Mouse (Mus musculus): ENCODE measurements around the gene Dnajc11. TPM values are rescaled to one million over a fixed set of nuclear protein-coding genes. Genes with fewer than 3 reads are reported as not detected.

Dnajc11 gene
- polyA plus RNA-seq, 1 experiment: 45.5 TPM

- Histone ChIP-seq H3K79me2 (ENCODE audit: control insufficient read depth, insufficient read depth) (peaks cover 46% of the 10 kb centered on the region), H3ac (ENCODE audit: control insufficient read depth, insufficient read length) (no peak overlapping the region), H3K4me2 (ENCODE audit: low read depth) (peak overlapping the region; percentile 98), H3K4me3 (peak overlapping the region; percentile 55), H3K27me3 (ENCODE audit: control insufficient read depth, insufficient read depth, insufficient read length) (no peaks in the 10 kb centered on the region), H3K36me3 (ENCODE audit: control insufficient read depth, insufficient read depth) (peaks cover 6% of the 10 kb centered on the region)
- TF ChIP-seq REST (IDR thresholded peaks at IDR 0.05; ENCODE audit: insufficient read depth, insufficient read length): no peak
- TF ChIP-seq POLR2AphosphoS2 (IDR thresholded peaks at IDR 0.05; ENCODE audit: insufficient read length, low read depth): no peak
- TF ChIP-seq USF1 (IDR thresholded peaks at IDR 0.05; ENCODE audit: low read depth): no peak
- no peak for TF ChIP-seq TCF3 (IDR thresholded peaks at IDR 0.05; ENCODE audit: insufficient read length, low read depth)
- no peak for TF ChIP-seq MAX (IDR thresholded peaks at IDR 0.05; ENCODE audit: low read depth)
- peak in 2 of 3 experiments; percentile 46 to 79 for TF ChIP-seq MYOD1 (IDR thresholded peaks at IDR 0.05; ENCODE audit: control insufficient read depth in 1 of 3, insufficient read length in 2 of 3, low read depth in 2 of 3)
- peak in 2 of 3 experiments; percentile 30 to 72 for TF ChIP-seq MYOG (IDR thresholded peaks at IDR 0.05; ENCODE audit: control insufficient read depth in 1 of 3, insufficient read depth in 1 of 3, insufficient read length in 2 of 3, low read depth in 2 of 3)
- no peak for TF ChIP-seq E2F4 (IDR thresholded peaks at IDR 0.05; ENCODE audit: insufficient read depth)
- no peak for TF ChIP-seq CEBPB (IDR thresholded peaks at IDR 0.05; ENCODE audit: insufficient read depth, poor library complexity, severe bottlenecking)
These were observed 78.6 kb downstream of the Dnajc11 start for GRCm38 (mm10) chr4:152012109-152012508.

GRCm38 (mm10) chr4:152013036-152013813 is 79.7 kb downstream of the Dnajc11 start:
- Histone ChIP-seq H3ac (ENCODE audit: control insufficient read depth, insufficient read length) (no peak overlapping the region), H3K27me3 (ENCODE audit: control insufficient read depth, insufficient read depth, insufficient read length) (no peaks in the 10 kb centered on the region), H3K4me2 (ENCODE audit: low read depth) (peak overlapping the region; percentile 98), H3K36me3 (ENCODE audit: control insufficient read depth, insufficient read depth) (peaks cover 10% of the 10 kb centered on the region), H3K79me2 (ENCODE audit: control insufficient read depth, insufficient read depth) (peaks cover 46% of the 10 kb centered on the region), H3K4me3 (no peak overlapping the region)
- TF ChIP-seq MYOD1 (IDR thresholded peaks at IDR 0.05; ENCODE audit: control insufficient read depth in 1 of 3, insufficient read length in 2 of 3, low read depth in 2 of 3) (peak in 2 of 3 experiments; percentile 13 to 14), SRF (IDR thresholded peaks at IDR 0.05; ENCODE audit: control insufficient read depth, insufficient read length, low read depth) (no peak)

DNA sequence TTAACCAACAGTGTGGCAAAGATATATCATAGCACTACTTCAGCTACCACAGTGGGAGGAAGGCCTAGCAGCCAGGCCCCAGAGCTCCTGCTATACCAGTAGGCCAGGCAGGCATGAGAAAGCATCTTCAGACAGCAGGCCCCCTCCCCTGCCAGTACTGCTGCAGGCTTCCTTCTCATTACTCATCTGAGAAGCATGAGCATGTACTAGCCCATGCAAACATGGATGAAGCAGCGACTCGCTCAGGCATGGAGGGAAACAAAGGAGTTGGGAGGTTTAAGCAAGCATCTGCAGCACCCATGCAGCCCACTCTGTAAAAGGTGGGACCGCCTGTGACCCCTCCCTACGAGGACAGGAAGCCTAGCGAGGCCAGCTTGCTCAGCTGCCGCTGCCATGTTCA is 85.6 kb downstream of the Dnajc11 start:
- Histone ChIP-seq H3ac (ENCODE audit: control insufficient read depth, insufficient read length) (no peak overlapping the region), H3K27me3 (ENCODE audit: control insufficient read depth, insufficient read depth, insufficient read length) (no peaks in the 10 kb centered on the region), H3K36me3 (ENCODE audit: control insufficient read depth, insufficient read depth) (peaks cover 14% of the 10 kb centered on the region), H3K4me2 (ENCODE audit: low read depth) (no peak overlapping the region), H3K79me2 (ENCODE audit: control insufficient read depth, insufficient read depth) (peaks cover 7% of the 10 kb centered on the region), H3K4me3 (no peak overlapping the region)
- TF ChIP-seq POLR2AphosphoS2 (IDR thresholded peaks at IDR 0.05; ENCODE audit: insufficient read length, low read depth) (no peak), USF1 (IDR thresholded peaks at IDR 0.05; ENCODE audit: low read depth) (no peak), MAX (IDR thresholded peaks at IDR 0.05; ENCODE audit: low read depth) (no peak), MYOG (IDR thresholded peaks at IDR 0.05; ENCODE audit: control insufficient read depth in 1 of 3, insufficient read depth in 1 of 3, insufficient read length in 2 of 3, low read depth in 2 of 3) (no peak), REST (IDR thresholded peaks at IDR 0.05; ENCODE audit: insufficient read depth, insufficient read length) (no peak), CEBPB (IDR thresholded peaks at IDR 0.05; ENCODE audit: insufficient read depth, poor library complexity, severe bottlenecking) (no peak), TCF12 (IDR thresholded peaks at IDR 0.05; ENCODE audit: insufficient read depth, poor library complexity, severe bottlenecking) (no peak), E2F4 (IDR thresholded peaks at IDR 0.05; ENCODE audit: insufficient read depth) (no peak), SRF (IDR thresholded peaks at IDR 0.05; ENCODE audit: control insufficient read depth, insufficient read length, low read depth) (no peak), POLR2A (IDR thresholded peaks at IDR 0.05; ENCODE audit: insufficient read length, low read depth) (no peak), TCF3 (IDR thresholded peaks at IDR 0.05; ENCODE audit: insufficient read length, low read depth) (no peak), MYOD1 (IDR thresholded peaks at IDR 0.05; ENCODE audit: control insufficient read depth in 1 of 3, insufficient read length in 2 of 3, low read depth in 2 of 3) (no peak)

GRCm38 (mm10) chr4:152020024-152020423 is 86.5 kb downstream of the Dnajc11 start:
- Histone ChIP-seq H3K36me3 (ENCODE audit: control insufficient read depth, insufficient read depth) (peaks cover 12% of the 10 kb centered on the region), H3K4me3 (no peak overlapping the region), H3K79me2 (ENCODE audit: control insufficient read depth, insufficient read depth) (peaks cover 10% of the 10 kb centered on the region), H3K27me3 (ENCODE audit: control insufficient read depth, insufficient read depth, insufficient read length) (no peaks in the 10 kb centered on the region), H3K4me2 (ENCODE audit: low read depth) (no peak overlapping the region), H3ac (ENCODE audit: control insufficient read depth, insufficient read length) (no peak overlapping the region)
- no peak for TF ChIP-seq POLR2A (IDR thresholded peaks at IDR 0.05; ENCODE audit: insufficient read length, low read depth)
- TF ChIP-seq POLR2AphosphoS2 (IDR thresholded peaks at IDR 0.05; ENCODE audit: insufficient read length, low read depth): peak; percentile 58
- no peak for TF ChIP-seq REST (IDR thresholded peaks at IDR 0.05; ENCODE audit: insufficient read depth, insufficient read length)
- no peak for TF ChIP-seq TCF12 (IDR thresholded peaks at IDR 0.05; ENCODE audit: insufficient read depth, poor library complexity, severe bottlenecking)
- no peak for TF ChIP-seq SRF (IDR thresholded peaks at IDR 0.05; ENCODE audit: control insufficient read depth, insufficient read length, low read depth)
- TF ChIP-seq E2F4 (IDR thresholded peaks at IDR 0.05; ENCODE audit: insufficient read depth): no peak

GRCm38 (mm10) chr4:152021568-152022097 is 88.1 kb downstream of the Dnajc11 start:
- H3K4me3 ChIP-seq: no peak overlapping the region
- peaks cover 8% of the 10 kb centered on the region for H3K36me3 ChIP-seq (ENCODE audit: control insufficient read depth, insufficient read depth)
- TF ChIP-seq CEBPB (IDR thresholded peaks at IDR 0.05; ENCODE audit: insufficient read depth, poor library complexity, severe bottlenecking): no peak
- TF ChIP-seq TCF12 (IDR thresholded peaks at IDR 0.05; ENCODE audit: insufficient read depth, poor library complexity, severe bottlenecking): no peak
- no peak for TF ChIP-seq REST (IDR thresholded peaks at IDR 0.05; ENCODE audit: insufficient read depth, insufficient read length)
- TF ChIP-seq MYOG (IDR thresholded peaks at IDR 0.05; ENCODE audit: control insufficient read depth in 1 of 3, insufficient read depth in 1 of 3, insufficient read length in 2 of 3, low read depth in 2 of 3): no peak
- TF ChIP-seq POLR2A (IDR thresholded peaks at IDR 0.05; ENCODE audit: insufficient read length, low read depth): no peak
- no peak for TF ChIP-seq TCF3 (IDR thresholded peaks at IDR 0.05; ENCODE audit: insufficient read length, low read depth)
- TF ChIP-seq USF1 (IDR thresholded peaks at IDR 0.05; ENCODE audit: low read depth): no peak
- TF ChIP-seq MYOD1 (IDR thresholded peaks at IDR 0.05; ENCODE audit: control insufficient read depth in 1 of 3, insufficient read length in 2 of 3, low read depth in 2 of 3): no peak
- no peak for TF ChIP-seq MAX (IDR thresholded peaks at IDR 0.05; ENCODE audit: low read depth)
- no peak for TF ChIP-seq POLR2AphosphoS2 (IDR thresholded peaks at IDR 0.05; ENCODE audit: insufficient read length, low read depth)
- no peak for TF ChIP-seq SRF (IDR thresholded peaks at IDR 0.05; ENCODE audit: control insufficient read depth, insufficient read length, low read depth)
- TF ChIP-seq E2F4 (IDR thresholded peaks at IDR 0.05; ENCODE audit: insufficient read depth): no peak
- peaks cover 15% of the 10 kb centered on the region for H3K79me2 ChIP-seq (ENCODE audit: control insufficient read depth, insufficient read depth)
- H3ac ChIP-seq (ENCODE audit: control insufficient read depth, insufficient read length): no peak overlapping the region
- no peaks in the 10 kb centered on the region for H3K27me3 ChIP-seq (ENCODE audit: control insufficient read depth, insufficient read depth, insufficient read length)
- H3K4me2 ChIP-seq (ENCODE audit: low read depth): no peak overlapping the region
